Mouse (Mus musculus): ENCODE results near the gene Olfr1450.
"Not testable (repeated sequence)": the region's sequence is repeated elsewhere in the genome, so short reads cannot be mapped to it uniquely, and the experiment has no call there.

The Olfr1450 gene

DNA sequence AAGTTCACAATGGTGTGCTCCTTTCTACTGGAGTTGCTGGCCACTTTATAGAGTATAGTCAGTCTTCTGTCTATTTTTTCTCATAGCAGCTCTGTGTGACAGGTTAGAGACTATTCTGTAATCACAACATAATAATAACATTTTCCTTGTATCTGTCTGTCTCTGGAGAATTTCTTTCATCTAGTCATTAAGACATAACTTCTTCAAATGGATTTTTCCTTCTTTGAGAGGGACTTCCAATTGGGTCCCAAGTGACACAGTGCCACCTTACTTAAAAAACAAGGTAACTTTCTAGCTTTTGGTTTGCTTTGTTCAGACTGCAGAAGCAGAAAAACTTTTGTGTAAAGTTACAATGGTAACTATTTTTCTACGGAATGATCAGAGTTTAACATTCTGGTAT is at the start of gene Olfr1450:
Gene Olfr1450, plus strand, starts transcription at position 301 of the 400 bp plus-strand sequence.
- no peak for DNase-seq (ENCODE audit: low spot score)

DNA sequence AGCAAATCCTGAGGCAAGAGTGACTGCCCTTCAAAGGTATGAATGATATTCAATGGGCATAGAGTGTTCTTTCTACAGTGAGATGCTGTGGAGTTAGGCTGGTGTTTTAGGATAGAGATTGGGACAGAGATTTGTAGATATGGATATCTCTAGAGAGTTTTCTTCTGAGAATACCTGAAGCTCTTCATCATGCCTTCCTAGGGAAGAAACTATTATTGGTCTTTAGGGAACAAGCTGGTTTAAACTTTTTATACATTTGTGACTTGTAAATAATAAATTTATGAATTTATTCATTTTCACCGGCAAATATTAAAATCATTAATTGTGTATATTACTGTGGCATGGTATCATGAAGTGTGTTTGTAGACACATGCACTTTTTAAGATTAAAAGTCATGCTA is 46.4 kb upstream of the Olfr1450 start, which contains the start of gene Olfr1447:
Gene Olfr1447, minus strand, starts transcription at position 101 of the 400 bp plus-strand sequence.
- no peak for DNase-seq (ENCODE audit: low spot score)

DNA sequence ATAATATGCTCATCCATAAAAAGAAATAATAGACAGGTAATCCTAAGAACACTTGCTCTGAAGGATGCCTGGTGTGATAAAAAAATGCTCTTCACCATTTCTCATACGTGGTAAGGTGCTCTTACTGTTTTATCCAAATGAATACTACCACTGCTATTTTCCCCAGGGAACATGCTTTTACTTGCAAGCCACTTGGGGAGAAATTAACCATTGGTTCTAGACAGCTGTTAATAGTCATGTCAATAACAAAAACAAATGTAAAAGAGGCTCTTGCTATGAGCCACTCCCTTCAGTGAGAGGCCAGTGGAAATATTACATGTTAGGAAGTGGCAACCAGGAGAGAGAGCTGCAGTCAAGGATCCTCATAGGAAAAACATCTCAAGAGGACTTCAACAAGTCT is 25.7 kb upstream of the Olfr1450 start, which contains the start of gene Olfr1448:
Gene Olfr1448, minus strand, starts transcription at position 101 of the 400 bp plus-strand sequence.
- DNase-seq (ENCODE audit: low spot score) = no peak

DNA sequence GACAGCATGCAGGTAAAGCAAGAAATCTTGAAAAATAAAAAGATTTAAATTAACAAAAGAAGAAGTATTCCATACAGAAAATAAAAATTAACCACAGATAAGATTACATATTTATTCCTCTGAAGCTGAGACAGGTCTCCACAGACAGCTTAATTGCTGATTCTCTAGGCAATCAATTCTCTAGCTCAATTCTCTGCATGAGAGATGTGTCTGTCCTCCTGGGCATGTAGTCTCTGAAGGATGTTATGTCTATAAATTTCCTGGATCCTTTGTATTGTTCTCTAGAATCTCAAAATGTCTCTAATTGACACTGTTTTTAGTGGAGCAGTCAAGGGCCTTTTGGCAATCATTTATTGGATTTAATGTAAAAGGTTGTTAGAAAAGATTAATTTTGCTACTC is 19.5 kb upstream of the Olfr1450 start, which contains the start of gene Olfr1449:
Gene Olfr1449, plus strand, starts transcription at position 301 of the 400 bp plus-strand sequence.
- DNase-seq (ENCODE audit: low spot score) = no peak

DNA sequence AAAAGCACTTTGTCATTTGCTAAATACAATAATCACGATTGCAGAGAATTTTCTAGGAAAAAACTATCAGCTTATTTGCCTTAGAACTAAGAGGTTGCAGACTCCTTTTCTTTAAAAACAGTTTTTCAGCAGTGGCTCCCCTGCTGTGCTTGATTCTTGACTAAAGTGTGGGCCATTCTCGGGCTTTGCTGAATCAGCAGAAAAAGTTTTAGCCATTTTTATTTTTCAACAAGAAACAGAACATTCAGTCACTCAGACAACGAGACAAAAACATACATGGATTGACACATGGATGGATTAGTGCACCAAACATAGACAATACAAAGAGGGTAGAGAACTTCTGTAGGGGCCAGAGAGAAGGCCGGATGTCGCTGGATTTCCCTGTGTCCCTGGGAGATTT is 20.0 kb downstream of the Olfr1450 start:
- DNase-seq (ENCODE audit: low spot score) = not testable (repeated sequence)

DNA sequence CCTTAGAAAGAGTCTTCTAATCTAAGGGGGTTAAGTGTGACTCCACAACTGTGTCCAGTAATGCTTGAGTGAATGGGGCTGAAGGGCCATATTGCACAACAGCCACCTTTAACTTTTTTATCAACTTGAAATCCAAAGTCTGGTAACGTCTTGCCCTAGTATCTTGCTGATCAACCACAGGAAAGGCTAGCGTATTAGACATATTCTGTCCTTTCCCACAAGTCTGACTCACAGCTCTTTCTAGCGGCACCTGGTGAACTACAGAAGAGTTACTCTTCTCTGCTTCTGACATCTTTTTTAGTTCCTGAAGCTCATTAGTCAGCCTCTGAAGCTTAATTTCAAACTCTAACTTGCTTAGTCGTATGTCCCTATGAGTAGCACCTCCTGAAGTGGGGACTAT is 42.3 kb downstream of the Olfr1450 start:
- DNase-seq (ENCODE audit: low spot score) = not testable (repeated sequence)

DNA sequence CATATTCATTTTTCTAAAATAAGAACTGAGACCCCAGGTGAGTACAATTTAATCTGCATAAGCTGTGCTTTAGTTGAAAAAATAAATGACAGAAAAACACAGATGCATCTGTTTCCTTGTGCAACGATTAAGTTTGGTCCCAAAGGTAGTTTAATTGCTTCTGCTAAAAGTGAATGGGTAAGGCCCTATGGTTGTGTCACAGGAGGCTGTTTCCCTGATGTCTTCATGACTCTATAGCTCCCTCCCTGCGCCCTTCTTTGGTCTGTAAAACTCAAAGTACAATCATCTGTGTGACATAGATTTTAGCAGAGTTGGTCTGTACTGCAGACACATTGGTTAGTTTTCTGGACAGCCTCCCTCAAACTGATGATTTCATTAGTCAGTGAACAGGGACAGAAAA is 44.7 kb downstream of the Olfr1450 start, which contains the start of gene Olfr1451:
Gene Olfr1451, plus strand, starts transcription at position 301 of the 400 bp plus-strand sequence.
- DNase-seq (ENCODE audit: low spot score) = no peak
